Mouse (Mus musculus): ENCODE data around the gene Ccdc85c. TPM values are rescaled to one million over a fixed set of nuclear protein-coding genes. Genes with fewer than 3 reads are reported as not detected.

The Ccdc85c gene
- polyA plus RNA-seq (2016; fragmentation: Nextera tagmentation; extraction: Ambion mirVana) = 14.5 and 20.4 TPM in 2 replicates

DNA sequence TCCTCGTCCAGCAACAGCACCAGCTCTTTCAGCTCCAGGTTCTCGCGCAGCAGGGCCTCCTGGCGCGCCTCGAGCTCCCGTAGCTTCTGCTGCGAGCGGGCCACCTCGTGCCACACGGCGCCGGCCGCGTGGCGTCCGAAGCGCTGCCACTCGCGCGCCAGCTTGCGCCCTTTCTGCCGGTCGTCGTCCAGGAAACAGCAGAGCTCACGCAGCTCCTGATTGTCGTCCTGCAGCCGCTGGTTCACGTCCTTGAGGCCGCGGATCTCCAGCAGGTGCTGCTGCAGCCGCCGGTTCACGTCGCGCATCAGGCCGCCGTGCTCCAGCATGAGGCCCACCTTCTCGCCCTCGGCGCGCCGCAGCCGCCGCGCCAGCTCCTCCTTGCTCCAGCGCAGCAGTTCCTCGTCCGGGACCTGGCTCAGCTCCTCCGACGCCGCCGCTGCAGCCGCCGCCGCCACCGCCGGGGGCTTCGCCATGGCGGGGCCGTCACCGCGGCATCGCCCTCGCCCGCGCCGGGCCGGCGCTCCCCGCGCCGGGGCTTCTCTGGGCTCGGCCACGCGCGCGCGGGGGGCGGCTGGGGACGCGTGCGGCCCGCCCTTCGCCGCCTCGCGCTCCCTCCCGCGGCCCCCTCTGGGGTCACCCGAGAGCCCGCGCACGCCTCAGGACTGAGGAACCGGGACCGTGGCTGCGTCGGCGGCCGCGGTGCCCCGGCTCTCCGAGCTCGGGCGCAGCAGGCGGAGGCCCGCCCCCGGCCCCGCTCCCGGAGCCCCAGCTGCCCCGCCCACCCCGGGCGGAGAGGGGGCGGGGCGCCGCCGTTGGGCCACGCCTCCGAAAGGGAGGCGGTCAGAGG lies at the start of gene Ccdc85c:
TSS of gene Ccdc85c (minus strand) at position 765 of the 847 bp plus-strand sequence.
- H3K27me3 ChIP-seq (replicated peaks) = no peaks in the 10 kb centered on the region
- peak within 1 kb of the TSS; percentile 97 for H3K27ac ChIP-seq
- H3K4me1 ChIP-seq = peaks cover 78% of the 10 kb centered on the region
- H3K4me3 ChIP-seq = peak within 1 kb of the TSS; percentile 92
- H3K9ac ChIP-seq = peak within 1 kb of the TSS; percentile 92
- H3K9me3 ChIP-seq = no peaks in the 10 kb centered on the region
- H3K36me3 ChIP-seq = no peaks in the 10 kb centered on the region
- H3K4me2 ChIP-seq (replicated peaks) = peak within 1 kb of the TSS; percentile 98
- WGBS = under 1% methylated on average over 116 of the region's 120 CpGs
- ATAC-seq (ENCODE audit: low FRiP score, low read depth) = no peak; the same call in 1 of the 2 replicates

DNA sequence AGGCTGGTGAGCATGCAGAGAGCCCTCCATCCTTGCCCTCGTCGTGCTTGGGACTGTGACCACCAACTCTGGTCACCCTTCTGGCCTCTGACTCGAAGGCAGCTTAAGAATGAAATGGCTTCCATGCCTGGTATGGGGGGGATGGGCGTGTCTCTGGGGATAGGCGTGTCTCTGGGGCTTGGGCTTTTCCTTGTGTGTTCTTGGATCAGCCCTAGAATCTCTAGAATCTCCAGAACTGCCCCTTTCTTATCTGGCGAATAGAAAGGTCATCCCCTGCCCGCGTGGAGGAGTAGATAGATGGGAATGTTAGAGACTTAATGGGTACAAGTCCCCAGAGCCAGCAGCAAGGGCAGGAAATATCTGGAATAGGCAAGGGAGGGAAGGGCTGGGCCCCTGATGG lies 44.9 kb upstream of the Ccdc85c start:
- no peak overlapping the region for H3K9ac ChIP-seq
- no peak overlapping the region for H3K4me3 ChIP-seq
- no peaks in the 10 kb centered on the region for H3K36me3 ChIP-seq
- H3K9me3 ChIP-seq = no peaks in the 10 kb centered on the region
- H3K27me3 ChIP-seq (replicated peaks) = peaks cover 34% of the 10 kb centered on the region
- 7% methylated on average over 8 of the region's 8 CpGs for WGBS
- H3K4me1 ChIP-seq = peaks cover 43% of the 10 kb centered on the region
- H3K4me2 ChIP-seq (replicated peaks) = no peak overlapping the region; the same call in 1 of the 2 replicates
- ATAC-seq (ENCODE audit: low FRiP score, low read depth) = 0 out of 2 replicates have a peak, but pooled peaks have one; percentile 10
- no peak overlapping the region for H3K27ac ChIP-seq

- Histone ChIP-seq H3K36me3 (no peaks in the 10 kb centered on the region), H3K4me1 (peaks cover 43% of the 10 kb centered on the region), H3K4me3 (no peak overlapping the region), H3K9me3 (no peaks in the 10 kb centered on the region), H3K27ac (no peak overlapping the region), H3K27me3 (replicated peaks) (peaks cover 34% of the 10 kb centered on the region), H3K4me2 (replicated peaks) (peak overlapping the region; percentile 41), H3K9ac (no peak overlapping the region)
- WGBS = 16% methylated on average over 37 of the region's 37 CpGs
- no peak for ATAC-seq (ENCODE audit: low FRiP score, low read depth)
These were observed 43.3 kb upstream of the Ccdc85c start for GRCm38 (mm10) chr12:108318499-108318898.

GRCm38 (mm10) chr12:108317826-108318430 lies 42.7 kb upstream of the Ccdc85c start:
- H3K36me3 ChIP-seq = no peaks in the 10 kb centered on the region
- no peak overlapping the region for H3K27ac ChIP-seq
- peaks cover 34% of the 10 kb centered on the region for H3K27me3 ChIP-seq (replicated peaks)
- peak overlapping the region; percentile 41 for H3K4me2 ChIP-seq (replicated peaks)
- H3K4me3 ChIP-seq = no peak overlapping the region
- H3K9ac ChIP-seq = no peak overlapping the region
- H3K9me3 ChIP-seq = no peaks in the 10 kb centered on the region
- 23% methylated on average over 18 of the region's 18 CpGs for WGBS
- H3K4me1 ChIP-seq = peaks cover 45% of the 10 kb centered on the region
- ATAC-seq (ENCODE audit: low FRiP score, low read depth) = no peak

DNA sequence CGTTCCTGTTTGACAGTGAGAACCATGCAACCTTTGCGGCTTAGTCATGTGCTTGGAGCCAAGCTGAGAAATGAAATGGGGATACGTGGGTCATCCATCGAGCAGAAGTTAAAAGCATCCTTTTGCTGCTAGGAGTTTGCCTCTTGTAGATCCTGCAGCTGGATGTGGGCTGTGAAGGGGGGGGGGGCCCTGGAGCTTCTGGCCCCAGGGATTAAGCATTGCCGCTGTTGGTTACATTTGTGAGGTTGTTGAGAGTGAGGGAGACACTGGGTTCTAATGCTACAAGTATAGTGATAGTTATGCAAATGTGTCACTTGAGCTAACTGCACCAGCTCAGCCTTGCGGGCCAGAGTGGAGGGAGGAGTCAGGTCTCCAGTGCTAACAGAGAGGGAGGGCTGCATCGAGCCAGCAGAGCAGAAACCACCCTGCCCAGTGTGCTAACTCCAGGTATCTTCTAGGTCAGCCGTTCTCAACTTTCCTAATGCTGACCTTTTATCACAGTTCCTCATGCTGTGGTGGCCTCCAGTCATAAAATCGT lies 42.0 kb upstream of the Ccdc85c start:
- no peak overlapping the region for H3K27ac ChIP-seq
- no peak overlapping the region for H3K4me3 ChIP-seq
- 7% methylated on average over 9 of the region's 9 CpGs for WGBS
- no peaks in the 10 kb centered on the region for H3K9me3 ChIP-seq
- H3K9ac ChIP-seq = no peak overlapping the region
- no peaks in the 10 kb centered on the region for H3K36me3 ChIP-seq
- H3K4me1 ChIP-seq = peaks cover 52% of the 10 kb centered on the region
- H3K27me3 ChIP-seq (replicated peaks) = peaks cover 34% of the 10 kb centered on the region
- no peak for ATAC-seq (ENCODE audit: low FRiP score, low read depth)
- no peak overlapping the region for H3K4me2 ChIP-seq (replicated peaks)

GRCm38 (mm10) chr12:108316655-108317054 lies 41.4 kb upstream of the Ccdc85c start:
- H3K4me3 ChIP-seq = no peak overlapping the region
- peaks cover 34% of the 10 kb centered on the region for H3K27me3 ChIP-seq (replicated peaks)
- ATAC-seq (ENCODE audit: low FRiP score, low read depth) = no peak
- H3K9ac ChIP-seq = no peak overlapping the region
- H3K36me3 ChIP-seq = no peaks in the 10 kb centered on the region
- 31% methylated on average over 6 of the region's 6 CpGs for WGBS
- H3K9me3 ChIP-seq = no peaks in the 10 kb centered on the region
- no peak overlapping the region for H3K4me2 ChIP-seq (replicated peaks)
- H3K27ac ChIP-seq = no peak overlapping the region
- H3K4me1 ChIP-seq = peaks cover 49% of the 10 kb centered on the region

GRCm38 (mm10) chr12:108315818-108316217 lies 40.6 kb upstream of the Ccdc85c start:
- no peak overlapping the region for H3K9ac ChIP-seq
- no peak overlapping the region for H3K4me3 ChIP-seq
- peaks cover 34% of the 10 kb centered on the region for H3K27me3 ChIP-seq (replicated peaks)
- peaks cover 41% of the 10 kb centered on the region for H3K4me1 ChIP-seq
- no peaks in the 10 kb centered on the region for H3K9me3 ChIP-seq
- no peak for ATAC-seq (ENCODE audit: low FRiP score, low read depth)
- 62% methylated on average over 10 of the region's 10 CpGs for WGBS
- no peak overlapping the region for H3K4me2 ChIP-seq (replicated peaks)
- H3K27ac ChIP-seq = no peak overlapping the region
- H3K36me3 ChIP-seq = no peaks in the 10 kb centered on the region

- WGBS = 84% methylated on average over 1 of the region's 1 CpGs
- peaks cover 29% of the 10 kb centered on the region for H3K4me1 ChIP-seq
- peaks cover 19% of the 10 kb centered on the region; the same call in 1 of the 2 replicates for H3K27me3 ChIP-seq (replicated peaks)
- H3K9me3 ChIP-seq = no peaks in the 10 kb centered on the region
- no peak overlapping the region for H3K27ac ChIP-seq
- H3K36me3 ChIP-seq = no peaks in the 10 kb centered on the region
- ATAC-seq (ENCODE audit: low FRiP score, low read depth) = no peak
- no peak overlapping the region for H3K4me3 ChIP-seq
- H3K9ac ChIP-seq = no peak overlapping the region
- no peak overlapping the region for H3K4me2 ChIP-seq (replicated peaks)
These were observed 38.1 kb upstream of the Ccdc85c start for GRCm38 (mm10) chr12:108313244-108313772.

GRCm38 (mm10) chr12:108312432-108312851 lies 37.2 kb upstream of the Ccdc85c start:
- H3K27me3 ChIP-seq (replicated peaks) = 0 out of 2 replicates have a peak, but pooled peaks cover 10% of the 10 kb centered on the region
- no peak overlapping the region for H3K4me2 ChIP-seq (replicated peaks)
- no peak overlapping the region for H3K9ac ChIP-seq
- H3K4me1 ChIP-seq = peaks cover 20% of the 10 kb centered on the region
- H3K4me3 ChIP-seq = no peak overlapping the region
- WGBS = 30% methylated on average over 6 of the region's 6 CpGs
- no peak for ATAC-seq (ENCODE audit: low FRiP score, low read depth)
- H3K36me3 ChIP-seq = no peaks in the 10 kb centered on the region
- no peak overlapping the region for H3K27ac ChIP-seq
- no peaks in the 10 kb centered on the region for H3K9me3 ChIP-seq

DNA sequence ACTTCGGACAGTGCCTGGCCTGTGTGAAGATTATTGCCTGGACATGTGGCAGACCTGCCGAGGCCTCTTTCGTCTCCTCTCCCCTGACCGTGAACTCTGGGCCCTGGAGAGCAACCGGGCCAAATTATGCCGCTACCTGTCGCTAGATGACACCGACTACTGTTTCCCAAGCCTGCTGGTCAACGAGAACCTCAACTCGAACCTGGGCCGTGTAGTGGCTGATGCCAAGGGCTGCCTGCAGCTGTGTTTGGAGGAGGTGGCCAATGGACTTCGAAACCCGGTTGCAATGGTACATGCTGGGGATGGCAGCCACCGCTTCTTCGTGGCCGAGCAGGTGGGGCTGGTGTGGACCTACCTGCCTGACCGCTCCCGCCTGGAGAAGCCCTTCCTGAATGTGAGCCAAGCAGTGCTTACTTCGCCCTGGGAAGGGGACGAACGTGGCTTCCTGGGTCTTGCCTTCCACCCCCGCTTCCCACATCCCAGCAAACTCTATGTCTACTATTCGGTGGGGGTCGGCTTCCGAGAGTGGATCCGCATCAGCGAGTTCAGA lies 36.6 kb upstream of the Ccdc85c start:
- Histone ChIP-seq H3K4me2 (replicated peaks) (no peak overlapping the region), H3K27me3 (replicated peaks) (0 out of 2 replicates have a peak, but pooled peaks cover 8% of the 10 kb centered on the region), H3K4me3 (no peak overlapping the region), H3K9ac (no peak overlapping the region), H3K4me1 (peaks cover 17% of the 10 kb centered on the region), H3K27ac (no peak overlapping the region), H3K36me3 (no peaks in the 10 kb centered on the region), H3K9me3 (no peaks in the 10 kb centered on the region)
- ATAC-seq (ENCODE audit: low FRiP score, low read depth) = no peak
- WGBS = 90% methylated on average over 27 of the region's 27 CpGs

GRCm38 (mm10) chr12:108310456-108311027 lies 35.3 kb upstream of the Ccdc85c start:
- H3K36me3 ChIP-seq = no peaks in the 10 kb centered on the region
- H3K4me2 ChIP-seq (replicated peaks) = no peak overlapping the region
- H3K4me1 ChIP-seq = peaks cover 25% of the 10 kb centered on the region
- 77% methylated on average over 7 of the region's 7 CpGs for WGBS
- ATAC-seq (ENCODE audit: low FRiP score, low read depth) = no peak
- no peak overlapping the region for H3K4me3 ChIP-seq
- H3K9ac ChIP-seq = no peak overlapping the region
- no peaks in the 10 kb centered on the region for H3K9me3 ChIP-seq
- no peak overlapping the region for H3K27ac ChIP-seq
- no peaks in the 10 kb centered on the region for H3K27me3 ChIP-seq (replicated peaks)

All from neural tube, embryonic 12.5 days (tissue).